Mouse (Mus musculus): Measurements from ENCODE around the gene Hoxc10.
A peak's percentile ranks its signal among the peaks of the same experiment; 100 is the strongest.

The Hoxc10 gene

DNA sequence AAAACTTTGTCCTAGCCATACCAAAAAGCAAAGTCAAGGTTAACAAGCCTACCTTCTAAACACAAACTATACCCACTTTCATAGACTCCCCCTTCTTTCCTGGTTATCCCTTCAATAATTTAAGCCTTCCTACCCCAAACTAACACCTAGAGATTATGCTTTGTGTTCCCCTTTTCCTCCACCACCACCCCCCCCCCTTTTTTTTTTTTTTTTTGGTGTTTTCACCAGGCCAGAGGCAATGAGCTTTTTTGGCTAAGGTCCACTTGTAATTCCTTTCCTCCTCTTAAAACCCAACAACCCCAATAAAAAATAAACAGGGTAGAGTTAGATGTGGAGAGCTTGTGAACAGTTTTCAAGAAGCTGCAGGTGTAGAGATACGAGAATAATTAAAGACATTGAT lies 2.7 kb downstream of the Hoxc10 start:
- no peak for DNase-seq

GRCm38 (mm10) chr15:102970740-102971139 lies 4.1 kb downstream of the Hoxc10 start:
- no peak for DNase-seq

GRCm38 (mm10) chr15:102972254-102972653 lies 5.7 kb downstream of the Hoxc10 start:
- DNase-seq = no peak

DNA sequence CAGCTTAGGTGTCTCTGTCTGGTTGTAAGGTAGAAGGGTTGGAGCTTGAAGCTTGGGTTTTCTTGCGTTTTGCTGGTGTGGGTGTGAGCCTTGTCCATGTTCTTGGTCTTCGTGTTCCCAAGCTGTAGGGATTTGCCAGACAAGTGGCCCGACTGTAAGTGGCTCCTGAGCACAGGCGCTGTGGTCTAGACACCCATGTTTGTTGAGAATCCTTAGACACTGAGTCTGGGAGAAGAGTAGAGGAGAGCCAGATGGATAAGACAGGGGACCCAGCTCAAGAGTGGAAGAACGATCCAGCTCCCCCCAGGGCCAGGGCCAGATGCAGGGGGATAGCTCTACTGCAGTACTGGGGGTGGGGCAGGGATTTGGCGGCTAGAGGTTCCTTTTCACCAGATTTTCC lies 6.2 kb downstream of the Hoxc10 start:
- DNase-seq = no peak

- DNase-seq = no peak
These were observed 8.4 kb downstream of the Hoxc10 start for GRCm38 (mm10) chr15:102975034-102975433.

DNA sequence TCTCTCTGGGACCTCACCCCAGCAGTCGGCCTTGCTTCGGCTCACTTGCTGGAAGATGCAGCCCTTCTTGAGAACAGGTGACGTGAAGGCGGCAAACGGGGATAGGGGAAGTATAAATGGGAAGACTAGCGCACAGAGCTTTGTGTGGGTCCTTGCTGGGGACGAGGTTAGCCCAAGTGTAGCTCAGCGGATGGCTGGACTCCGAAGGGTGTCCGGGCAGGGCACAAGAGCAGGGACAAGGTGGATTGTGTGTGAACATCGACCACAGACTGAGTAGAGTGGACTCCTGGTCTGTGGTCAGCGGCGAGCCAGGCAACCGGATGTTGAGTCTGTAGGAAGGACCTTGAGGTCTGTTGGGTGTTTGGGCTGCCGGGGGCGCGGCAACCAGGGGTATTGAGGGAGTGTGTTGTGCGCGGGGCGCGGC lies 9.1 kb downstream of the Hoxc10 start:
- no peak for DNase-seq

GRCm38 (mm10) chr15:102976171-102976570 lies 9.6 kb downstream of the Hoxc10 start, which contains the start of gene Hoxc9:
Hoxc9 (plus strand) TSS chr15:102976439.
- DNase-seq = no peak

DNA sequence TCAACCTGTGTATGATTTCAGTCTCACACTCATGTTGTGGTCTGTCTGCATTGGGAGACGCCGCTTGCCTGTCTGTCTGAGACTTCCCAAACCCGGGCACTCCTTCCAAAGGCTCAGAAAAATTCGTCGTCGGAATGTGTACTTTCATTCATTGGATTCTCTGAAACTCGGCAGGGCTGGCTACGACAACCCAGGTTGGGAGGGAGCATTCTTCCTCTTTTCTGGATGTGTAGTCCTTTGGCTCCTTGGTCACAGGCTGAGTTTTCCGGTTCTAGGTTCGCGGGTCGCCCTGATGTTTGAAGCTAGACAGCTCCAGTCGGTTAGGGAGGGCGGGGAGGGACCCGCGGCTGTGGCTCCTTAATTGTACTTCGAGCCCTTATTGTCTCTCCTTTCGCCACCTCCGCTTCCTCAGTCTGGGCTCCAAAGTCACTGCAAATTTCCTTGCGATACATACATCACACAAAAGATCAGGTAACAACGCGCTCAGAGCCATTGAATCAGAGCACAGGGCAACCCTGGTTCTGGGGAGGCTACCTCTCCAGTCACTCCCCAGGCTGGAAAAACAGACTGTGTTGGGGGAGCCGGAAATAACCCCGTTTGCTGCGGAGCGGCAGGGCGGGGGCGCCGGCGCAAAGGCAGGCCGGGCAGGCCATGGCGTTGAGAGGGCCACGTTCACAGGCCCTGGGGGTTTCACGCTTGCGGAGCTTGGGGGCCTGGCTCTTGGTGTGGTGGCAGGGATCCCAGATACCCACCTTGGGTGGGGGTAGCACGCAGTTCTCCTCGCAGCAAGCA lies 10.2 kb downstream of the Hoxc10 start:
- DNase-seq = no peak

DNA sequence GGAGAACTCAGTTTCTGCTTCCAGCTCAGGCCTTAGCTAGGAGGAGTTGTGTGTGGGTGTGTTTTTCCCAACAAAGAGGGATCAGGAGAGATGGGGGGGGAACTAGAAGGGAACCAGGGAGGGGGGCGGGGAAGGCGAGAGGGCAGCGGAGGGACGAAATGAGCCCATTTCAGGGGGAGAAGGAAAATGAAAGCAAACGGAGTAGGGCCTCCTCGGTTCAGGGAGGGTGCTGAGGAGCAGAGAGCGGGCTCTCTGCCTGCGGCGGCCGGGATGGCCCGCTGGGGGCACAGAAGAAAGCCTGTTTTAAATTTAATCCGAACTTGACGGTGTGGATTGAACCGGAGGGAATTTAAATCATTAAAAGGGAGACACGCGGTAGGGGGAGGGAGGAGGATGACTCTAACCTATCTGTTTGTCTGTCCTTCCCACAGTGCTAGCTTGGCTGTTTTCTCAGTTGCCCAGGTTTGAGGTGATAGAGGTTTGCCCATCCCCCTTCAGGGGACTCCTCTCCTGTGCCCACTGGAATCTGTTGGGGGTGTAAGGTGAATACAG lies 10.9 kb downstream of the Hoxc10 start:
- DNase-seq = no peak

DNA sequence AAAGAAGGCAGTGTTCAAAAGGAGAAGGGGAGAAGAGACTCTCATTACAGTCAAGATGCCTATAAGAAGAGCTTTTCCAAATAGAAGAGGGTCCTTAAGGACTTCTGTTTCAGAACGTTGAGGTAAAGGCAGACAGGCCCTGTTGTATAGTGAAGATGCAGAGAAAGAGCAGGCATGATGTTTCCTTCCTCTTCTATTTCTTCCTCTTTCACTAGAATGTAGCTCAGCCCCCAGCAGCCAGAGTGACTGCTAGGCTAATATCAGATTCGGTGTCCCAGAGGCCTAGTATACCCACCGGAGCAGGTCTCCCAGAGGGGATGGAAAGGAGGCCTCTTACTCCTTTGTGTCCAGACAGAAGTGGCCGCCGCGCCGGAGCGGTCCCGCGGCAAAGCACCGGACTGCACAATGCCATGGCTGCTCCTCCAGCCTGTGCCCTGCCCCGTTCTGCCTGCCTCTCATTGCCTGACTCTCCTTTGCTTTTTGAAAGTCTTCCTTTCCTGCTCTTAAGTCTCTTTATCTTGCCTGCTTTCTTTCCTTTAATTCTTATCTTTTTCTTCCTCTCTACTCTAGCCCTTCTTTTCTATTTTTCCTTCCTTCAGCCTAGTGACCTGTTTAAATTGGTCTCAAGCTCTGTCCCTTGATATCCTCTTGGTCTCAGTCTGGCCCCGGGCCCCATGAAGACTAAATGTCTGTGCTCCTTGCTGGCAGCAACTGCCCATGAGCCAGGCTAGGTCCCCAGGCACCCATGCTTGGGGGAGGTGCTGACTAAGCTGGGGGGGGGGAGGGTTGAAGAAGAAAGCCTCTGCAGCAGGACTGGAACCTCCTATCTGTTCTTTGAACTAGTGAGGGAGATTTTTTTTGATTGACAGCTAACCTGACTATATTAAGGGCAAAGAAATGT lies 12.3 kb downstream of the Hoxc10 start:
- DNase-seq = no peak

GRCm38 (mm10) chr15:102979936-102980335 lies 13.3 kb downstream of the Hoxc10 start:
- no peak for DNase-seq

GRCm38 (mm10) chr15:102980352-102980751 lies 13.8 kb downstream of the Hoxc10 start:
- DNase-seq = no peak

DNA sequence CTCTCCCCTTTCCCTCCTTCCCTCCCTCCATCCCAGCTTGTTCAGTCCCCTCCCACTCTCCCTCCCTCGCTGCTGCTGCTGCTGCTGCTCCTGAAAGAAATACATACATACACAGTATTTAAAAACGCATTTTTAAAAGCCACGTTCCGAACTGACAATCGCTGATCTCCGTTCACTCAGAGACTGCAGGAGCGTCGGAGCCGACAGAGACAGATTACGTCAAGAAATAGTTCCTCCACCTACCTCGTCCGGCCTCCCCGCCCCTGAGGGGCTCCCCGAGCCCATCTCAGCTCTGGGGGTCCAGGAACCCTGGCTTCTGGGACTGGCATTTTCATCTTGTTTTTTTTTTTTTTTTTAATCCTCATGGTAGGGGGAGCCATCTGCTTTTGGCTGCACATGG lies 14.3 kb downstream of the Hoxc10 start:
- no peak for DNase-seq

- no peak for DNase-seq
These were observed 15.0 kb downstream of the Hoxc10 start for GRCm38 (mm10) chr15:102981379-102982288.

DNA sequence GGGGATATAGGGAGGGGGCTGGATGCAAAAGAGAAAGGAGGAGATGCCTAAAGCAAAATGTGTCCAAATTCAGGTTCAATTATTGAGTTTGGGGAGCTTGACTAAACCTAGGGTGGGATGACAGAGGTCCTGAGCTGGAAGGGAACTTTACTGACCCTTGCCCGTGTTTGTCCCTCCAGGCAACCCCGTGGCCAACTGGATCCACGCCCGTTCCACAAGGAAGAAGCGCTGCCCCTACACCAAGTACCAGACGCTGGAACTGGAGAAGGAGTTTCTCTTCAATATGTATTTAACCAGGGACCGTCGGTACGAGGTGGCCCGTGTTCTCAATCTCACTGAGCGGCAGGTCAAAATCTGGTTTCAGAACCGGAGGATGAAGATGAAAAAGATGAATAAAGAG lies 17.1 kb downstream of the Hoxc10 start:
- DNase-seq = no peak

DNA sequence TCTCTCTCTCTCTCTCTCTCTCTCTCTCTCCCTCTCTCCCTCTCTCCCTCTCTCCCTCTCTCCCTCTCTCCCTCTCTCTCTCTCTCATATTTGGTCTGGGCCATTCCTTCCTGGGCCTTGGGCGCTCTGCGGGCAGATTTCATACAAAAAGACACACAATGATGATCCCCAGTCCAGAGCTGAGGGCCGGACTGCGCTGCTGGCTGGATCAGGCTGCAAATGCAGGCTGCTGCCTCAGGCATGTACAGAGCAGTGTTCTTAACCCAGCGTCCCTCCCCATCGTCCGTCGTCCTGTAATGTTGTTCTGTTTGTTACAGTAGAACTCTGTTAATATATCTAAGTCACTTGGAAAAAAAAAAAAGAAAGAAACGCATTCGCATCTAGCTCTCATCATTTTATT lies 17.9 kb downstream of the Hoxc10 start:
- DNase-seq = no peak

DNA sequence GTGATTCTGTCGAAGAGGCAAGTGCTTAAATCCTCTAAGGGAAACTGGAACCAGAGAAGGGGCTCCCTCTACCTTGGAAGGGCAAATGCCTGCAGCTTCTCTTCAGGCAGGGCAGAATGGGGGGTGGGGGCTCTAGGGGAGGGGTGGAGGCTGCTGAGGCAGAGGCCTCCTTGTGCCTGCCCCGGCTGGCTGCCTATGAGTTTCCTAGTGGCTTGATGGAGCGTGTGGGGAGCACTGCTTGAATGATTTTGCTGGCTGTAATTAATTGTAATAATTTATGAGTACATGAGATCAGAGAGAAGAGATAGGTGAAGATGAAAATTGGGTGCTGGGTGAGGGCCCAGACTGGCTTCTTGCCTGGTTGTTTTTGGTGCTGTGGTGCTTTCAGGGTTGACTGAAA lies 18.3 kb downstream of the Hoxc10 start:
- no peak for DNase-seq

- DNase-seq = peak; percentile 91
These were observed 20.7 kb downstream of the Hoxc10 start for GRCm38 (mm10) chr15:102987124-102987833.

DNA sequence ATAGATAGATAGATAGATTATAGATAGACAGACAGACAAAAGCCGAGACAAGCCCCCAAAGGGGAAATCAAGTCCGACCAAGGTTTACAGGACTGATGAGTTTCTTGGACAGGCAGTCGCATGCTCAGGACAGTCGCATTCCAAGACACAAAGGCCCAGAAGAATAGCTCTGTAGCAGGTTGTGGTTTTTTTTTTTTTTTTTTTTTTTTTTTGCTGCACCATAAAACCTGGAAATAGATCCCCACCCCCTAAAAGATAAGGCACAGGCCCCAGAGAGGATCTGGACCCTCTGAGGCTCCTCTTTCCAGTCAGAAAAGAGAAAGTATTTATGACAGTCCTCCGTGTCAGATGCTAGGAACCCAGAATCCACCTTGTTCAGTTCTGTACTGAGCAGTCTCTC lies 21.5 kb downstream of the Hoxc10 start:
- DNase-seq = no peak

DNA sequence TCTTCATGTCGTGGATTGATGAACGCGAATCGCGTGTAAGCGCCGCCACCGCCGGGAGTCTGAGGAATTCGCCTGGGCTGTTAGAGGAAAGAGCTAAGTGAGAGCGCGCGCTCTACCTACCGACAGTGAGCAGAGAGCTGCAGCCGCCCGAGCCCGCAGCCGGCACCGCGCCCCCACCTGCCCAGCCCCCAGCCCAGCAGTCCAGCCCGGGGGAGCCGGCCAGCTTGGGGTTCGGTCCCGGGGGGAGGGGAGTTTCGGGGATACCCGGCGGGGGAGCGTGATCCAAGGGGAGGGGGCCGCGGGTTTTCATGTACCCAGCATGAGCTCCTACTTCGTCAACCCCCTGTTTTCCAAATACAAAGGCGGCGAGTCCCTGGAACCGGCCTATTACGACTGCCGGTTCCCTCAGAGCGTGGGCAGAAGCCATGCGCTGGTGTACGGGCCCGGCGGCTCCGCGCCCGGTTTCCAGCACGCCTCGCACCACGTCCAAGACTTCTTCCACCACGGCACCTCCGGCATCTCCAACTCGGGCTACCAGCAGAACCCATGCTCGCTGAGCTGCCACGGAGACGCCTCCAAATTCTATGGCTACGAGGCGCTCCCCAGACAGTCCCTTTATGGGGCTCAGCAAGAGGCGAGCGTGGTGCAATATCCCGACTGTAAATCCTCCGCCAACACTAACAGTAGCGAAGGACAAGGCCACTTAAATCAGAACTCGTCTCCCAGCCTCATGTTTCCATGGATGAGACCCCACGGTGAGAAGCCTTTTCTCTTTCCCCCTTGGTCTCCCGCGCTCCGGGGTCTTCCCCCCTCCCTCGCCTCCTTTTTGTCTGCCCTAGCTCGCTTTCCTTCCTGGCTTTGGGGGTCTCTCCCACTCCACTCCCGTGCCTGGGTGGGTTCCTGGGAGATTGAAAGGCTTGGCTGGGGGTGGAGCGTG lies 24.1 kb downstream of the Hoxc10 start, which contains the start of gene Hoxc8:
Gene Hoxc8, plus strand, starts transcription at position 147 of the 937 bp plus-strand sequence.
- DNase-seq = no peak

DNA sequence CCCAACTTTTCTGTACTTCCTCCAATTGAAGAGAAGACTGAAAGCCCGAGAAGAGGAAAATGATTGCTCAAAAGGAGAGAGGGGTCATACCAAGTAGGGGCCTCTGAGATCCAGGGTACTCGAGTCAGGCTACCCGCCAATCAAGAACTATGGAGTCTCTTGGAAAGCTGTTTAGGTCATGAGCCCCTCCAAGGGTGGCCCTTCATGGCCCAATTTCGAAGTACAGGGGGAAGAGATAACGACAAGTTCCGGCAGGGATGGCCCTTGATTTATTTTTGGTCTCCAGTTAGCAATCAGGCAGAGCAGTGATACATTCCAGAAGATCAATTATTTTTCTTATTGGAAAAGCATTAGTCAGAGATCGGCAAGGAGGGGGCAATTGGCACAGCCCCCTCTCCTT lies 25.2 kb downstream of the Hoxc10 start:
- no peak for DNase-seq

Measured in cerebellum, adult 9-10 months (tissue).